Mouse (Mus musculus): ENCODE data around the gene Slc26a1. TPM values are rescaled to one million over a fixed set of nuclear protein-coding genes. Genes with fewer than 3 reads are reported as not detected.

Slc26a1 gene
- polyA plus RNA-seq, 1 experiment from 2014 or later = 0.22 TPM

- peak; percentile 35 for DNase-seq (ENCODE audit: low spot score)
- WGBS = 15% methylated on average over 5 of the region's 5 CpGs
Measured at GRCm38 (mm10) chr5:108676772-108677498, 1.6 kb upstream of the Slc26a1 start.

GRCm38 (mm10) chr5:108674624-108675023 lies 745 bp downstream of the Slc26a1 start:
- Histone ChIP-seq H3K27ac (replicated peaks) (no peak overlapping the region), H3K9me3 (ENCODE audit: control insufficient read depth, low read length) (no peaks in the 10 kb centered on the region), H3K4me1 (replicated peaks; ENCODE audit: control insufficient read depth, insufficient read depth) (peaks cover 12% of the 10 kb centered on the region; the same call in 1 of the 2 replicates), H3K27me3 (ENCODE audit: control insufficient read depth, insufficient read depth, low read length) (no peaks in the 10 kb centered on the region), H3K9ac (ENCODE audit: low read length) (no peak overlapping the region), H3K4me2 (replicated peaks; ENCODE audit: low read depth) (no peak overlapping the region), H3K36me3 (ENCODE audit: control insufficient read depth, insufficient read depth, low read length) (peaks cover 7% of the 10 kb centered on the region; the same call in 1 of the 2 replicates), H3K4me3 (ENCODE audit: low read depth, low read length) (no peak overlapping the region)
- no peak for ATAC-seq (ENCODE audit: low FRiP score, low TSS enrichment)
- no peak for DNase-seq (ENCODE audit: low spot score)
- WGBS = 63% methylated on average over 2 of the region's 2 CpGs
- TF ChIP-seq EP300 (optimal IDR thresholded peaks at IDR 0.05) = no peak
- TF ChIP-seq CTCF (IDR thresholded peaks at IDR 0.05; ENCODE audit: low read depth) = no peak

More at GRCm38 (mm10) chr5:108676772-108677498, 1.6 kb upstream of the Slc26a1 start:
- H3K27me3 ChIP-seq (ENCODE audit: control insufficient read depth, insufficient read depth, low read length) = no peaks in the 10 kb centered on the region
- peak overlapping the region; percentile 53; the same call in 1 of the 2 replicates for H3K9ac ChIP-seq (ENCODE audit: low read length)
- ATAC-seq (ENCODE audit: low FRiP score, low TSS enrichment) = peak; percentile 44
- H3K36me3 ChIP-seq (ENCODE audit: control insufficient read depth, insufficient read depth, low read length) = peaks cover 2% of the 10 kb centered on the region; the same call in 1 of the 2 replicates
- H3K4me2 ChIP-seq (replicated peaks; ENCODE audit: low read depth) = peak overlapping the region; percentile 63
- no peaks in the 10 kb centered on the region for H3K9me3 ChIP-seq (ENCODE audit: control insufficient read depth, low read length)
- TF ChIP-seq CTCF (IDR thresholded peaks at IDR 0.05; ENCODE audit: low read depth) (peak; percentile 45), EP300 (optimal IDR thresholded peaks at IDR 0.05) (no peak)
- H3K27ac ChIP-seq (replicated peaks) = peak overlapping the region; percentile 67
- H3K4me3 ChIP-seq (ENCODE audit: low read depth, low read length) = peak overlapping the region; percentile 34
- H3K4me1 ChIP-seq (replicated peaks; ENCODE audit: control insufficient read depth, insufficient read depth) = peaks cover 8% of the 10 kb centered on the region; the same call in 1 of the 2 replicates

- 95% methylated on average over 12 of the region's 12 CpGs for WGBS
- Histone ChIP-seq H3K9ac (ENCODE audit: low read length) (no peak overlapping the region), H3K4me3 (ENCODE audit: low read depth, low read length) (no peak overlapping the region), H3K27me3 (ENCODE audit: control insufficient read depth, insufficient read depth, low read length) (no peaks in the 10 kb centered on the region), H3K4me1 (replicated peaks; ENCODE audit: control insufficient read depth, insufficient read depth) (peaks cover 7% of the 10 kb centered on the region; the same call in 1 of the 2 replicates), H3K9me3 (ENCODE audit: control insufficient read depth, low read length) (no peaks in the 10 kb centered on the region), H3K4me2 (replicated peaks; ENCODE audit: low read depth) (no peak overlapping the region), H3K36me3 (ENCODE audit: control insufficient read depth, insufficient read depth, low read length) (peaks cover 7% of the 10 kb centered on the region; the same call in 1 of the 2 replicates), H3K27ac (replicated peaks) (no peak overlapping the region)
- ATAC-seq (ENCODE audit: low FRiP score, low TSS enrichment) = no peak
- TF ChIP-seq EP300 (optimal IDR thresholded peaks at IDR 0.05) (no peak), CTCF (IDR thresholded peaks at IDR 0.05; ENCODE audit: low read depth) (peak; percentile 8; the same call in 1 of the 2 replicates)
- DNase-seq (ENCODE audit: low spot score) = no peak
Measured at GRCm38 (mm10) chr5:108671757-108672156, 3.6 kb downstream of the Slc26a1 start.

- DNase-seq (ENCODE audit: low spot score) (peak; percentile 81), ATAC-seq (ENCODE audit: low FRiP score, low TSS enrichment) (peak; percentile 58; the same call in 1 of the 2 replicates)
Measured at GRCm38 (mm10) chr5:108670785-108671184, 4.6 kb downstream of the Slc26a1 start.

GRCm38 (mm10) chr5:108669986-108670385 lies 5.4 kb downstream of the Slc26a1 start:
- peak overlapping the region; percentile 82 for H3K4me2 ChIP-seq (replicated peaks; ENCODE audit: low read depth)
- no peak for TF ChIP-seq CTCF (IDR thresholded peaks at IDR 0.05; ENCODE audit: low read depth)
- TF ChIP-seq EP300 (optimal IDR thresholded peaks at IDR 0.05) = no peak
- 75% methylated on average over 9 of the region's 9 CpGs for WGBS
- DNase-seq (ENCODE audit: low spot score) = no peak
- no peaks in the 10 kb centered on the region for H3K9me3 ChIP-seq (ENCODE audit: control insufficient read depth, low read length)
- H3K4me1 ChIP-seq (replicated peaks; ENCODE audit: control insufficient read depth, insufficient read depth) = peaks cover 7% of the 10 kb centered on the region; the same call in 1 of the 2 replicates
- H3K27me3 ChIP-seq (ENCODE audit: control insufficient read depth, insufficient read depth, low read length) = no peaks in the 10 kb centered on the region
- no peak for ATAC-seq (ENCODE audit: low FRiP score, low TSS enrichment)
- H3K4me3 ChIP-seq (ENCODE audit: low read depth, low read length) = peak overlapping the region; percentile 58; the same call in 1 of the 2 replicates
- peaks cover 7% of the 10 kb centered on the region; the same call in 1 of the 2 replicates for H3K36me3 ChIP-seq (ENCODE audit: control insufficient read depth, insufficient read depth, low read length)
- peak overlapping the region; percentile 90 for H3K27ac ChIP-seq (replicated peaks)
- peak overlapping the region; percentile 84 for H3K9ac ChIP-seq (ENCODE audit: low read length)

More at GRCm38 (mm10) chr5:108670785-108671184, 4.6 kb downstream of the Slc26a1 start:
- TF ChIP-seq CTCF (IDR thresholded peaks at IDR 0.05; ENCODE audit: low read depth) (peak; percentile 75), EP300 (optimal IDR thresholded peaks at IDR 0.05) (no peak)
- Histone ChIP-seq H3K4me1 (replicated peaks; ENCODE audit: control insufficient read depth, insufficient read depth) (peaks cover 7% of the 10 kb centered on the region; the same call in 1 of the 2 replicates), H3K4me2 (replicated peaks; ENCODE audit: low read depth) (no peak overlapping the region), H3K9ac (ENCODE audit: low read length) (no peak overlapping the region), H3K27ac (replicated peaks) (no peak overlapping the region), H3K27me3 (ENCODE audit: control insufficient read depth, insufficient read depth, low read length) (no peaks in the 10 kb centered on the region), H3K4me3 (ENCODE audit: low read depth, low read length) (no peak overlapping the region), H3K9me3 (ENCODE audit: control insufficient read depth, low read length) (no peaks in the 10 kb centered on the region), H3K36me3 (ENCODE audit: control insufficient read depth, insufficient read depth, low read length) (peaks cover 7% of the 10 kb centered on the region; the same call in 1 of the 2 replicates)

Data from stomach, postnatal 0 days (tissue).